15 mouse cellular contexts compared by ENCODE assay signal in the genomic region with DNA sequence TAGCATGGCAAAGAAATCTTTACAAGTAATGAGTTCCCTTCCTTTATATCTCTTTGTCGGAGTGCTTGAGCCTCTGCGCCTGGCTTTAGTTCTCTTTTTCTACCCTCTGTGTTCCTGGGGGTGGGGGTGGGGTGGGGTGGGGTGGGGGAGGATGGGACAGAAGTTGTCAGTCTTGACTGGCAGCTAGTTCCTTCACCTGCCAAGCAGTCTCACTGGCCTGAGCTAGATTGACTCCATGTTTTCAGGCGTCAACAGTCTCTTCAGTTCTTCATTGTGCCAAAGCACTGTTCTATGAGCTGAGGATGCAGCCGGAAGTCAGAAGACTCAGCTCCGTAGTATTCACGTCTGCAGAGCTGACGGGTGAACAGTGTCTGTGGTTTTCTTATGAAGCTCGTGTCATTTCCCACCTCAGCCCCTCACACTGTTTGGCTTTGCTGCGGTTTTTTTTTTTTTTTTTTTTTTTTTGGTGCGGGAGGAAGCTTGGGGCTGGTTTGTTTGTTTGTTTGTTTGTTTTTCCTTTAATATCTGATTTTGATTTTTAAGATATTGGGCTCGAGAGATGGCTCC.
DNase-seq lines count a peak whose midpoint lies in the region; ATAC-seq lines count a peak whose summit lies in the region.
"Had no signal": no experiment of that assay in that cellular context is flagged by ENCODE, and none has a peak within 500 bp of the region (broad histone marks: within the 10 kb centered on the region; RNA-seq: fewer than 3 reads in every experiment).

No protein-coding gene starts in this region.

- ATAC-seq in CD4-positive, CD25-positive, alpha-beta regulatory T cell, adult 4 months = no peak
- ATAC-seq in neutrophil, adult 5-6 weeks (ENCODE audit: extremely low read depth, insufficient number of reproducible peaks, low FRiP score, poor library complexity, severe bottlenecking) = peak; percentile 38
- ATAC-seq: forebrain, embryonic 15.5 days had no signal

- peak; percentile 34 for DNase-seq in CD4-positive, CD25-positive, alpha-beta regulatory T cell, adult 2 months (ENCODE audit: low read depth, low spot score)
- DNase-seq in CD8-positive naive resting alpha-beta T cell, adult 2 months (ENCODE audit: low read depth in 2 of 2, low spot score in 2 of 2) = peak; percentile 17 to 18
- peak; percentile 53 for DNase-seq in induced T-regulatory cell, adult 2 months (ENCODE audit: low read depth)
- no peak for DNase-seq in layer of hippocampus, postnatal 25 days (ENCODE audit: extremely low spot score in 1 of 2, low spot score in 1 of 2)
- no peak for DNase-seq in left cerebral cortex, postnatal 25 days (ENCODE audit: low spot score in 2 of 2)
- DNase-seq in adrenal gland, adult (ENCODE audit: inconsistent age in 2 of 2, low spot score in 1 of 2) = no peak
- DNase-seq: adrenal gland, postnatal 14 days; cerebellum, adult 9-11 months; heart, postnatal 10 days; kidney, adult 18-20 months; kidney, postnatal 36 days; lung, adult 18-20 months had no signal

- intact Hi-C loops in left cerebral cortex, postnatal 25 days (cut with DNase I) = no loop called here

Comparison
In these comparisons a context has a peak if more than half of its experiments do, and no peak if none do; other contexts are left out.
1. DNase-seq: peak in CD4-positive, CD25-positive, alpha-beta regulatory T cell, adult 2 months (single experiment), CD8-positive naive resting alpha-beta T cell, adult 2 months (2 of 2) and induced T-regulatory cell, adult 2 months (single experiment); none in layer of hippocampus, postnatal 25 days (0 of 2), left cerebral cortex, postnatal 25 days (0 of 2) and adrenal gland, adult (0 of 2).